Mouse (Mus musculus) embryonic stem cell, embryonic (primary cell): ENCODE data around the gene Gapdh.

Experiments used
- CTCF ChIA-PET, 4 experiments: fragments of 300-600 bp in 2 of 4; fragments of 350-600 bp in 2 of 4; sonication (Branson Sonifier 250); formaldehyde crosslinking; loops; one replicate each; lab custom pipeline; 2022; ENCODE audit warnings: inconsistent platforms in 2 of 4; lab: Charles Lee
- POLR2A ChIA-PET, 4 experiments: fragments of 300-600 bp in 2 of 4; fragments of 350-600 bp in 2 of 4; sonication (Branson Sonifier 250); formaldehyde crosslinking; loops; one replicate each; lab custom pipeline; 2022; ENCODE audit warnings: antibody characterized with exemption in 4 of 4, inconsistent platforms in 1 of 4; lab: Charles Lee

The Gapdh gene

GRCm38 (mm10) chr6:125148251-125148925, 17.9 kb downstream of the Gapdh start:
- ChIA-PET CTCF (interaction anchor here in 2 of 4 experiments (0.8 to 1.8 kb wide), 8 partner anchors 11 to 453 kb away, joined by 3 to 12 read pairs (median 4); no protein-coding TSS in a partner anchor), POLR2A (interaction anchor here (0.6 to 5.8 kb wide), 33 partner anchors 11 to 436 kb away, joined by 3 to 257 read pairs (median 8); partner anchors contain the start of genes Mrpl51 (in 3 of the 4), Ncapd2 (in 3 of the 4), Gapdh (in 2 of the 4) and Cdca3 (in 1 of the 4))

DNA sequence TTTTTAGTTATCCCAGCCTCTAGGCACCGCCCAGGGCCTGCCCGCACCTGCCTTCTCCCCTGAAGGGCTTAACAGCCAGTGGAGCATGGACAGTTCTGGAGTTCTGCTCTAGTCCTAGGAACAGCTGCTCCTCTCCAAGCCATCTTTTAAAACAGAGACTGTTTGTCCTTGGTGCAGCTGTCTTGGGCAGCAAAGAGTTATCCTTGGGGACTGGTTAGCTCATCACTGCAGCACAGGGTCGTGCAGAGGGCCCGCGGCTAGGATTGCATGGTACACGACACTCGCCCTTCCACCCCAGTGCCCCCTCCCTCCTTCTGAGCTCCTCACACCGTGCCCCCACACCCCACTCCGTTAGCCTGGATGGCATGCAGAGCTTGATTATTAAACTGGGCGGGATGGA, 18.9 kb downstream of the Gapdh start:
- CTCF ChIA-PET: interaction anchor here in 2 of 4 experiments (0.6 to 0.8 kb wide), 4 partner anchors 10 to 49 kb away, joined by 3 to 6 read pairs (median 3); partner anchors contain the start of genes Mrpl51 (in 1 of the 2) and Ncapd2 (in 1 of the 2)
- POLR2A ChIA-PET: interaction anchor here (0.6 to 5.8 kb wide), 15 partner anchors 9 to 297 kb away, joined by 3 to 257 read pairs (median 13); partner anchors contain the start of genes Gapdh (in 2 of the 4), Mrpl51 (in 1 of the 4) and Ncapd2 (in 1 of the 4)

GRCm38 (mm10) chr6:125146797-125147196, 19.5 kb downstream of the Gapdh start:
- CTCF ChIA-PET: interaction anchor here in 2 of 4 experiments (0.6 to 1.0 kb wide), 4 partner anchors 9 to 112 kb away, joined by 3 read pairs; partner anchors contain the start of genes Mrpl51 (in 1 of the 2) and Ncapd2 (in 1 of the 2)

DNA sequence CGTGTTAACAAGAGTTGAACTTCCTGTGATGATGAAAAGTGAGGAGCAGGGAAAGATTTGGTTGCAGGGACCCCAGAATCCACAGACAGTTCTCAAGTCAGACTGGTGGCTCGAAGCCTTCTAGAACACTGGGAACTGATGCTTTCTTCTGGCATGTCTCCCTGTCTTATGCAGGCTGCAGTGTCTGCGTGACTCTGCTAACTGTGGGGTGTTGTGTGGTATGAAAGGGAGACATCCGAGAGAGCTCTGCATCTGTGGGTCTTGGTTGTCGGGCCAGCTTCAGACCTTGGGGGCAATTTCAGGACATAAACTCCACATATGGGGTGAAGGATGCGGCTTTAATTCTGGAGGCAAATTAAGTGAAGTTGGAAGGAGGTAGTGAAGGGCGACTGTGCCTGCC, 20.1 kb downstream of the Gapdh start:
- POLR2A ChIA-PET: interaction anchor here (0.5 to 5.8 kb wide), 25 partner anchors 9 to 405 kb away, joined by 3 to 257 read pairs (median 4); partner anchors contain the start of genes Gapdh (in 3 of the 4), Grcc10 (in 1 of the 4), Mrpl51 (in 1 of the 4) and Ncapd2 (in 1 of the 4)
- CTCF ChIA-PET: interaction anchor here in 3 of 4 experiments (0.7 to 1.0 kb wide), 5 partner anchors 8 to 113 kb away, joined by 3 to 4 read pairs (median 3); no protein-coding TSS in a partner anchor

More at GRCm38 (mm10) chr6:125146797-125147196, 19.5 kb downstream of the Gapdh start:
- POLR2A ChIA-PET: interaction anchor here (1.0 to 5.8 kb wide), 13 partner anchors 10 to 53 kb away, joined by 3 to 257 read pairs (median 4); partner anchors contain the start of gene Gapdh (in 2 of the 4)

GRCm38 (mm10) chr6:125145479-125145951, 20.8 kb downstream of the Gapdh start:
- ChIA-PET POLR2A (interaction anchor here (0.5 to 5.8 kb wide), 27 partner anchors 8 to 404 kb away, joined by 3 to 257 read pairs (median 4); partner anchors contain the start of genes Gapdh (in 3 of the 4), Mrpl51 (in 2 of the 4), Ncapd2 (in 2 of the 4) and Grcc10 (in 1 of the 4)), CTCF (interaction anchor here (0.6 to 1.0 kb wide), 4 partner anchors 8 to 244 kb away, joined by 3 to 5 read pairs (median 4); no protein-coding TSS in a partner anchor)

- ChIA-PET CTCF (interaction anchor here in 3 of 4 experiments (0.6 to 1.0 kb wide), 3 partner anchors 8 to 243 kb away, joined by 3 to 5 read pairs (median 4); no protein-coding TSS in a partner anchor), POLR2A (interaction anchor here in 3 of 4 experiments (0.9 to 16.8 kb wide), 19 partner anchors 8 to 404 kb away, joined by 3 to 499 read pairs (median 4); partner anchors contain the start of genes Gapdh (in 3 of the 3), Mrpl51 (in 2 of the 3), Ncapd2 (in 2 of the 3) and Grcc10 (in 1 of the 3))
Observed at GRCm38 (mm10) chr6:125145001-125145400, 21.3 kb downstream of the Gapdh start, which contains the start of gene Iffo1. Iffo1 (plus strand) TSS chr6:125145241.

DNA sequence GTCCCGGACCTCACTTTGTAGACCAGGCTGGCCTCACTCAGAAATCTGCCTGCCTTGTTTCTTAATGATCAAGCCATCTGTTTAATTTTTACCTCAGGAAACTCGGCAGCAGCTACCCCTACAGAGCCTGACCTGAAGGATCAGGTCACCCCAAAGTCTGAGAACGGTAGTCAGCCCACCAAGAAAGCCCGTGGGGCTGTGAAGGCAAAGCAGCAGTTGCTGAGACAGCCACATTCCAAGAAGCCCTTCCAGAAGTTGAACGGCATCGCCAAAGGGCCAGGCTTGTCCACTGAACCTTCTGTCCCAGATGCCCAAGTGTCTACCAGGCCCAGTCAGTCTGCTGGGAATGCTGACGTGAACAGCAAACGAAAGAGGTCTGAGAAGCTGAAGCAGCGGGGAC, 22.4 kb downstream of the Gapdh start:
- CTCF ChIA-PET: no interaction called here

DNA sequence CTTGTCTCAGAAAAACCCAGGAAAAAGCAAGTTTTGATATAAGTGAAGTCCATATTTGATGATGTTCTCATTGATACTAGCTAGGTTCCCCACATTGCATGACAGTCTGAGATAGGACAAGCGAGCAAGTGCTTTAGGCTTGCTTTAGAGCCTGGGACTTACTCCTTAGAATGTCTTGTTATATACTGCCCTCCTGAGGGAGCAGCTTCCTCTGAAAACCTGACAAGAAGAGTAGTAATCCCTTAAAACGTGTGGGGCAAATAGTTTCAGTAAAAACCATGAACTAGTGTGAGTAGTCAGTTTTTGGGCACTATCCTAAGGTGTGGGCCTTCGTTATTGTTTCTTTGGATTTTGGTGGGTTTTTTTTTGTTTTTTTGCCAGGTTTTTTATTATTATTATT, 23.1 kb downstream of the Gapdh start:
- POLR2A ChIA-PET: interaction anchor here (0.6 to 16.8 kb wide), 21 partner anchors 10 to 332 kb away, joined by 3 to 499 read pairs (median 5); partner anchors contain the start of genes Gapdh (in 2 of the 4), Mrpl51 (in 2 of the 4) and Ncapd2 (in 2 of the 4)
- CTCF ChIA-PET: interaction anchor here in 2 of 4 experiments (0.7 to 1.1 kb wide), 2 partner anchors 85 to 296 kb away, joined by 3 read pairs; no protein-coding TSS in a partner anchor

More for the DNA sequence above, 22.4 kb downstream of the Gapdh start:
- POLR2A ChIA-PET: interaction anchor here in 3 of 4 experiments (0.6 to 16.8 kb wide), 7 partner anchors 10 to 313 kb away, joined by 3 to 499 read pairs (median 5); partner anchors contain the start of genes Gapdh (in 2 of the 3), Mrpl51 (in 2 of the 3) and Ncapd2 (in 2 of the 3)

- ChIA-PET CTCF (interaction anchor here in 1 of 4 experiments (0.9 to 1.1 kb wide), 3 partner anchors 49 to 295 kb away, joined by 3 read pairs; partner anchors contain the start of genes Mrpl51 and Ncapd2), POLR2A (interaction anchor here (0.6 to 16.8 kb wide), 25 partner anchors 9 to 331 kb away, joined by 3 to 499 read pairs (median 5); partner anchors contain the start of genes Gapdh (in 3 of the 4), Mrpl51 (in 2 of the 4) and Ncapd2 (in 2 of the 4))
Observed at GRCm38 (mm10) chr6:125142436-125142835, 23.8 kb downstream of the Gapdh start.

DNA sequence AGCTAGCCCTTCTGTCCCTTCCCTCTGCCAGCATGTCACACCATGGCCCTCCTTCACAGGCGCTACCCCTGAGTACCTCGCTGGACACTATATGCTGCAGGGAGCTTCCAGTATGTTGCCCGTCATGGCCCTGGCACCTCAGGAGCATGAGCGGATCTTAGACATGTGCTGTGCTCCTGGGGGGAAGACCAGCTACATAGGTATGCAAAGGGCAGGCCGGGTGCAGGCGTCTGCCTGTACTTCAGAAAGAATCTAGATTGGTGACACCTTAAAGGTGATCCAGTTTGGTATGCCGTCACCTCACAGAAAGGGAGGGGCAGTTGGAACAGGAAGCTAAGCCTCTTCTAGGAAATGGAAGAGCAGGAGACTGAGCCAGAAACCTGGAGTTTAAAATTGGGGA, 26.5 kb downstream of the Gapdh start:
- POLR2A ChIA-PET: interaction anchor here in 3 of 4 experiments (0.7 to 16.8 kb wide), 22 partner anchors 8 to 334 kb away, joined by 3 to 499 read pairs (median 4); partner anchors contain the start of genes Gapdh (in 3 of the 3), Mrpl51 (in 1 of the 3) and Ncapd2 (in 1 of the 3)

GRCm38 (mm10) chr6:125137002-125137671, 29.1 kb downstream of the Gapdh start:
- ChIA-PET POLR2A (interaction anchor here (0.6 to 16.8 kb wide), 50 partner anchors 8 to 545 kb away, joined by 3 to 499 read pairs (median 4); partner anchors contain the start of genes Mrpl51 (in 3 of the 4), Ncapd2 (in 3 of the 4), Gapdh (in 2 of the 4) and Vamp1 (in 2 of the 4)), CTCF (interaction anchor here (0.6 to 1.6 kb wide), 35 partner anchors 8 to 524 kb away, joined by 3 to 9 read pairs (median 3); partner anchors contain the start of genes Gapdh (in 2 of the 4), Cdca3 (in 1 of the 4), Iffo1 (in 1 of the 4) and Usp5 (in 1 of the 4))

More for the DNA sequence above, 26.5 kb downstream of the Gapdh start:
- CTCF ChIA-PET: interaction anchor here in 2 of 4 experiments (0.5 to 1.0 kb wide), 4 partner anchors 21 to 41 kb away, joined by 3 to 10 read pairs (median 5); no protein-coding TSS in a partner anchor

GRCm38 (mm10) chr6:125132470-125132869, 33.8 kb downstream of the Gapdh start:
- POLR2A ChIA-PET: interaction anchor here (0.6 to 16.8 kb wide), 20 partner anchors 10 to 304 kb away, joined by 3 to 499 read pairs (median 4); partner anchors contain the start of genes Gapdh (in 2 of the 4), Cops7a (in 1 of the 4), Mlf2 (in 1 of the 4) and Mrpl51 (in 1 of the 4)
- CTCF ChIA-PET: no interaction called here

- ChIA-PET POLR2A (interaction anchor here (0.6 to 16.8 kb wide), 24 partner anchors 8 to 326 kb away, joined by 3 to 499 read pairs (median 5); partner anchors contain the start of genes Gapdh (in 2 of the 4), Mrpl51 (in 2 of the 4), Ncapd2 (in 2 of the 4) and Zfp384 (in 2 of the 4)), CTCF (no interaction called here)
Observed at GRCm38 (mm10) chr6:125131302-125132156, 34.7 kb downstream of the Gapdh start, which contains the start of gene Nop2. Nop2 (plus strand) TSS chr6:125131909.

DNA sequence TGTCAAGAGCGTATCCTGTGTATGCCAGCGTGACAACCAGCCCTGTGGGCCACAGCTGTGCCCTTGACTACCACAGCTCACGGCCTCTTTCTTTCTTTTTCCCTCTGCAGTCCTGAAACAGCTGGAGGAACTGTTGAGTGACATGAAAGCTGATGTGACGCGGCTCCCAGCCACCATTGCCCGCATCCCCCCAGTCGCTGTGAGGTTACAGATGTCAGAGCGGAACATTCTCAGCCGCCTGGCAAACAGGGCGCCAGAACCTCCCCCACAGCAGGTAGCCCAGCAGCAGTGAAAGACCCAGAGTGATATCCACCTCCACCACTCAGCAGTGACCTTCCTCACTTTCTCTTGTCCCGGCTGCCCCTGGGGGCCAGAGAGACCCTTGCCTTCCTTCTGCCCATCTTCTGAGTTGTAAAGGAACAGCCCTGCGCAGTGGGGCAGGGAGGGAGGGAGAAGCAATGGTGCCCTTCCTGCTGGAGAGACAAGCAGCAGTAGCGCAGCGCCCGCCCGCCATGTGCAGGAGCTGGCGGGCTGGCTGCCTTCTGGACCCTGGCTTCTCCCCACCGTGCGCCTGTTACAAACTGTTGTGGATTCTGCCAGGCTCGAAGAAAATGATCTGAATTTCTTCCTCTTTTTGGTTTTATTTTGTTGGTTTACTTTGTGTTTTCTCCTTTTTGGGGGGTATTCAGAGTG, 36.4 kb downstream of the Gapdh start:
- ChIA-PET CTCF (interaction anchor here in 2 of 4 experiments (0.6 to 1.8 kb wide), 6 partner anchors 18 to 326 kb away, joined by 3 to 10 read pairs (median 4); no protein-coding TSS in a partner anchor), POLR2A (interaction anchor here (0.5 to 16.8 kb wide), 72 partner anchors 8 to 462 kb away, joined by 3 to 499 read pairs (median 4); partner anchors contain the start of genes Gapdh (in 2 of the 4), Grcc10 (in 2 of the 4), Mrpl51 (in 2 of the 4) and Ncapd2 (in 2 of the 4))
